Mouse (Mus musculus) common myeloid progenitor, adult 5-6 weeks (primary cell): Measurements from ENCODE around the gene Brip1. TPM values are rescaled to one million over a fixed set of nuclear protein-coding genes. Genes with fewer than 3 reads are reported as not detected.

Experiments used
- ATAC-seq: replicated peaks from 2 replicates; pipeline ENCODE4 v1.8.0; 2016; ENCODE audit warnings: low read depth, mild to moderate bottlenecking, moderate TSS enrichment, inconsistent platforms; ENCODE audit not compliant: poor library complexity, severe bottlenecking
- total RNA-seq: library from RNA; stranded (forward); fragments of 200-1000, 187-1606 nt; gene quantifications from 2 replicates; pipeline ENCODE4 v1.2.3, GENCODE M21; 2017

Gene Brip1
- total RNA-seq, 1 experiment from 2014 or later: 31.6 TPM

DNA sequence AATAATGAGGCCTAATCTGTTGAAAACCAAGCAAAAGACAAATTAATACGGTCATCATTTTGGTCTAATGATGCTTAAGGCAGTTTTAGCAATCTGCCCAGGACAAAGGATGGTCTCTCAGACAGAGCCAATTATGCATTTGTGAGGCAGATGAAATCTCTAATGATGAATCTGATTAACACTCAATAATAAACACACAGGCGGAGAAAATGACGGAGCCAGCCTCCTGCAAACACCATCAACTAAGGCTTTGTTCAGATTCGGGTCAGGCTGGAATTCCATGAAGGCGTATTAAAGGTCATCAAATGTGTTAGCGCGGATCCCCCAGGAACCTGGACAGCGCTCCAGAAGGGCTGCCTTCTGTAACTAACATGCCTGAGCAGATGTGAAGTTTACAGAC is 161.6 kb downstream of the Brip1 start:
- no peak for ATAC-seq

DNA sequence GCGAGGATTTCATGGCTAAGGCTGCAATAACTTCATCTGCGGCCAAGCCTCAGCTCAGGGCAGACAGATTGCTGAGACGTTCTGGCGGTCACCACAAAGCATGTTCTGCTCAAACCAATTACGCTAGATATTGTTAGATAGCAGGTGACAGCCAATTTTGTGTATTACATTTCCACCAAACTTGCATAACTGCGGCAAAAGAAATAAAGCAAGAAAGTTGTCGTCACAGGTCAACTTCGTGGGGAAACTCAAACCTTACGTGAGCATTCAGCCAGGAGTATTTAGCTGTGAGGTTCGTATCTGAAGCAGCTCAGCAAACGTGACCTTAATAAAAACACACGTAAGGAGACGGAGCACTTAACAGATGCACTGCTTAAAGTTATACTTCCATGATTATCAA is 162.3 kb downstream of the Brip1 start:
- ATAC-seq: no peak

DNA sequence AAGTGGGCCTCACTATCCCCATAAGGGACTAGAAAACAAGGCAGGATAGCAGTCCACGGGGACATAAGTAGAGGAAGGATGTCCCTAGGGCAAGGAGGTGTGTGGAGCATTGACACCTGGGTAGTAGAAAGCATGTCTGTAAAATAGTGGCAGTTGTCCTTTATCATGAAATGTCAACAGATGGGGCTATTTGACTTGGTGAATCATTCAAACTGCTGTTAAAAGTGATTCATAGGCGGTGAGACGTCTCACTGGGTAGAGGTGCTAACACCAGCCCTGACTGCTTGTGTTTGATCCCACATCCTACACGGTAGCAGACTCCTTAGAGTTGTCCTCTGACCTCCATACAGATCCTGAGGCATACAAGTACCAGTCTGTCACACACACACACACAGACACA is 168.1 kb downstream of the Brip1 start:
- no peak for ATAC-seq

DNA sequence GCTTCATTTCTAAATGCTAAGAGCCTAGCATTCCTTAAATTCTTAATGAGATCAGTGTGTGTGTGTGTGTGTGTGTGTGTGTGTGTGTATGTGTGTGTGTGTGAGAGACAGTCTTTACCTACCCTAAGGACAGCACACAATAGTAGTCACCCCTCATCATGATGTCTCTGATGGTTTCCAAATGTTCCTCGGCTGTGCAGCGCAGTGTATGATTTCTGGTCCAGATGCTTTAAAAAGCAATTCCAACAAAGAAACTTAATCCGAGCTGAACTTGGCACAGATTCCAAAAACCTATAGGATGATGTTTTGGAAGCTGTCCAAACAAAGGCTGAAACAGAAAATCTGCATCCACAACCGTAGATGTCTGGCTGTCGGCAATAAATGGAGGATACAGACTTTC is 173.0 kb downstream of the Brip1 start:
- no peak for ATAC-seq

DNA sequence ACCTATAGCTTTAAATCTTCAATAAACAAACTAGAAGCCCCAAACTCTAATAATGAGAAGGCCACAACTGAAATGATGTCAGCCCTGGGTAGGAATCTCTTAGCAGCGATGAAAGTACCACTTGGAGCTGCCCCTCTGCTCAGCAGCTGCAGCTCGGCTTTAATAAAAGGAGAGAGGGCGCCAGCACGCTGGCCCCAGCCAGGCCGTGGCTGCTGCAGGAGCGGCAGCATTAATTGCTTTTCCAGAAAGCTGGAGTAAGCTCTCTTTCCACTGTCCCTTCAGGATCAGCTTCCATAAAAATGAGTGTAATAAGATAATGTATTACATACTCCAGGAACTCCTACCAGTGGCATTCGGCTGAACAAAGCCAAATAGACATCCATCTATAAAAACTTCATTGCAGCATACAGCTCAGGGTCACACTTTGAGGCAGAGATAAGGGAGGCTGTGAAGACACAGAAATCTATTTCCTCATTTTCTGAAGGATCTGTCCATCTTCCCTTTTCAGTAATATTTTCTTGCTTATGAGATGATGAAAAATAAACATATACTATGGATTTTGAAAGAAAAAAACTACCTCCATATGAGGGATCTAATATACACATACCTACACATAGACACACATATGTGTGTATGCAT is 174.3 kb downstream of the Brip1 start:
- no peak for ATAC-seq

DNA sequence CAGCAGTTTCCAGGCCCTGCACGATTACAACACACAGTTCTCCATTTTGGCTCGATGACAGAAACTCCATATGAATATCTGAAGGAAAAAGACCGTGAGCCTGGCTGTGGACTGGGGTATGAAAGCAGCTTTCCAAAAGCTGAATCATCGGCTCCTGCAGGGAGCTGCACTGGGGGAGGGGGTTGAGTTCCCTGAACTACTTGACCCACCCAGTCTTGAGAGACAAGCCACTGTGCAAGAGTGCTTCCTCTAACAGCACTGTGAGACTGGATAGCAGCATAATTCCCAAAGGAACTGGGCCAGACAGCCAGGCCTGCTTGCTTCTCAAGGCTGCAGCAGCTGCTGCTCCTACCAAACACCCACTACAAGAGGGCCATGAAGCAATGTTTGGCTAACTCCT is 178.6 kb downstream of the Brip1 start:
- ATAC-seq: no peak

DNA sequence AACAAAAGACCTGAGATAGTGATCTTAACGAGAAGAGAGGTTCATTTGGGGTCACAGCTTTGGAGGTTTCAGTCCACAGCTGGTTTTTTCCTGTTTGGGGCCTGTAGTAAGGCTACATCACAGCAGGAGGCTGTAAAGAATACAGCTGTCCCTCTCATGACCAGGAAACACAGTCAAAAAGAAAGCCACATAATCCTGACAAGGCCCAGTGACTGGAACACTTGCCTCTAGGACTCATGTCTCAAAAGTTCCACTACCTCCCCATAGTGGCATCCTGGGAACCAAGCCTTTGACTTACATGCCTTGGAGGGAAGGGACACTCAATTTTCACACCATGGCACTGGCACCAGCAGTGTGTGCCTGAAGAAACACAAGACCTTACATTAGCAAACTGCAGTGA is 181.0 kb downstream of the Brip1 start:
- ATAC-seq: no peak

DNA sequence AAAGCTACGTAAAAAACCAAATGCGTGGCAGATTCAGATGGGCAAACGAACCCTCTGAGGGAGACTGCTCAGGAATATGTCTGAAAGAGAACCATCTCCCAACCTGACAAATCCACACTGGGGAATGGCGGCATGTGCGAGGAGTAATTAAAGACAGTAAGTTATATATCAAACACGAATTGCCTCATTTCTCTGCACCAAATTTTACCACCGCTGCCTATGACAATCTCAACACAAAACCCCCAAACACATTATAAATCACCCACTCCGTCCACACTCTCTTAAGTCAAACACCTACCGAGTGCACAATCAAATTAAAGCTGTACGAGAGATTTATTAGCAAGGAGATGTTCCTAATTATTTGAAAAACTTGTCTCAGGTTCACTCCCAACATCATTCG is 184.8 kb downstream of the Brip1 start:
- ATAC-seq: no peak

DNA sequence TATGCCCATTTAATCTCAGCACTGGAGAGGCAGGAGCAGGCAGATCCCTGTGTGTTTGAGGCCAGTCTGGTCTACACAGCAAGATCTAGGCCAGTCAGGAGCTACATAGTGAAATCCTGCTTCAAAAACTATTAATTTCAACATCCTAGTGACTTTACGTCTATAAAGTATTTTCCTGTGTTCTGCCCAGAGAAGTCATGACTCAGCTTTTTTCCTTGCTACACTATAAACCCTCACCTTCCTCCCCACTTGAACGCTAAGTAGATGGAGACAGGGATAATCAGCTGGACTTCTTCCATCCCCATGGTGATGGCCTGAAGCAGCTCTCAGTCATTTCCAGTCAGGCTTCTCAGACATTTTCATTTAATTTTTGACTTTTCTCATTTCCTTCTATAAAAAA is 187.9 kb downstream of the Brip1 start:
- no peak for ATAC-seq

DNA sequence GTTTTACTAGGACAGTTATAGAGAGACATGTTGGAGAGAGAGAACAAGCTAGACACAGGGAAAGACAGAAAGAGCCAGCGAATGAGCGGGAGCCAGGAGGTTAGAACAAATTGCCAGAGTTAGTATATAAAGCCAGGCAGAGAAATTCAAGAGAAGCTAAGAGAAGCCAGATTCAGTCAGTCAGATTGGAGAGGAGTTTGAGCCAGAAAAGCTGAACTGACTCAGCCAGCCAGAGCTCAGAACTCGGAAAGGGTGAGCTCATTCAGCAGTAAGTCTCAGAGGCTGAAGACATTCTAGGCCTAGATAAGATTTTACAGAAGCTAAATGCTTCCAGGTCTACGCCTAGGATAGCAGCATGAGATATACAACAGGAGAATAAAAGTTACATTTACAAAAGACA is 190.5 kb downstream of the Brip1 start:
- ATAC-seq: no peak

DNA sequence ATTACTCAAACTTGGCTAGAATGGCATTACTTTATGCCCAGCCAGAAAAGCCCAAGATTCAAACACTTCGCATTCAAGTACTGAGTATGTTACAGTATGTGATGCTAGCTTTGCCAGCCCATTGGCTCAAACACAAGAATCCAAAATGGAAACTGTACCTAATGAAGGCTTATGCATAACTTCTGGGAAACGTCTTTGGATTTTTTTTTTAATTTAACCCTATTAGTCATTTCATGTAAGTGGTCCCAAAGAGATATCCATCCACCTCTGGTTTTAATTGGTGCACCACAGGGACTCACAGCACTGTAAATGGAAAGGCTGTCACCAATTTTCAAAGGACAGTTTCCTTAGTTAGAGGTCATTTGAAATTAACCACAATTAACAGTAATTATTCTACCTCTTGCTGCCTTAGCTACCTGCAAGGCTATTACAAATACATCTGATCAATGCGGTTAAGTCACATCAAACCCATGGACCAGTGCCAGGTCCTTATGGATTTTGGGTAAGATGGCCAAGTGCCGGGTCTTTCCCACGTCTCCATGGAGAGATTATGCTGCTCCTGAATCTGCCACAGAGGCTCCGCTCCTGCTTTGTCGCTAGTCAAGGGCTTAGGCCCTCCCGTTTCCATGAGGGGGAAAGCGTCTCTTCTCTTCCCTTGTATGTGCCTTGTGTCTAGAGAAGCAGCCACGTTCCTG is 192.6 kb downstream of the Brip1 start:
- ATAC-seq: no peak

Other genes starting within 250 kb of the Brip1 start
- gene Ints2, start 56.4 kb upstream of the Brip1 start, total RNA-seq: 35.7 and 38.1 TPM in 2 replicates
- gene Med13, start 156.4 kb upstream of the Brip1 start, total RNA-seq: 58.9 and 59.4 TPM in 2 replicates